Mouse (Mus musculus) right cerebral cortex, postnatal 10 days (tissue): ENCODE measurements around the gene Tnrc18.

Source experiments
- DNase-seq, 2 experiments: peaks; one replicate each; pipeline ENCODE4 v3.0.0; 2021; ENCODE audit warnings: low spot score in 2 of 2

Tnrc18 gene

GRCm38 (mm10) chr5:142822286-142823095 lies 5.0 kb upstream of the Tnrc18 start:
- peak in 1 of 2 experiments; percentile 56 for DNase-seq

- DNase-seq = no peak
These were observed 4.5 kb upstream of the Tnrc18 start for GRCm38 (mm10) chr5:142821974-142822285.

- DNase-seq = peak; percentile 89 to 91
These were observed 4.0 kb upstream of the Tnrc18 start for GRCm38 (mm10) chr5:142821266-142821973.

- peak; percentile 87 to 88 for DNase-seq
These were observed 3.1 kb upstream of the Tnrc18 start for GRCm38 (mm10) chr5:142820276-142821265.

GRCm38 (mm10) chr5:142819385-142820275 lies 2.2 kb upstream of the Tnrc18 start:
- peak; percentile 90 to 92 for DNase-seq

- peak; percentile 82 to 85 for DNase-seq
These were observed 1.2 kb upstream of the Tnrc18 start for GRCm38 (mm10) chr5:142818435-142819360.

GRCm38 (mm10) chr5:142816811-142817523 lies 495 bp downstream of the Tnrc18 start:
- DNase-seq = peak; percentile 81 to 84

- peak in 1 of 2 experiments; percentile 55 for DNase-seq
These were observed 1.2 kb downstream of the Tnrc18 start for GRCm38 (mm10) chr5:142816031-142816810.

GRCm38 (mm10) chr5:142815421-142816001 lies 2.0 kb downstream of the Tnrc18 start:
- DNase-seq = no peak

GRCm38 (mm10) chr5:142814711-142815420 lies 2.6 kb downstream of the Tnrc18 start:
- DNase-seq = no peak

- DNase-seq = peak in 1 of 2 experiments; percentile 55
These were observed 3.3 kb downstream of the Tnrc18 start for GRCm38 (mm10) chr5:142814161-142814651.

GRCm38 (mm10) chr5:142813722-142814111 lies 3.7 kb downstream of the Tnrc18 start:
- peak in 1 of 2 experiments; percentile 64 for DNase-seq

GRCm38 (mm10) chr5:142812976-142813721 lies 4.3 kb downstream of the Tnrc18 start:
- peak in 1 of 2 experiments; percentile 53 for DNase-seq

GRCm38 (mm10) chr5:142812621-142812975 lies 4.9 kb downstream of the Tnrc18 start:
- no peak for DNase-seq

- no peak for DNase-seq
These were observed 5.5 kb downstream of the Tnrc18 start for GRCm38 (mm10) chr5:142811870-142812443.
